Comparison of ENCODE assay signal across 8 mouse cellular contexts in genomic region chr12:88984375-88984774, GRCm38 (mm10).
DNase-seq lines count a peak whose midpoint lies in the region; ATAC-seq and TF ChIP-seq lines count a peak whose summit lies in the region.

No protein-coding gene starts in this region.

- peak; percentile 79 for DNase-seq in G1E (ENCODE audit: low spot score)
- DNase-seq in embryo, embryonic 10.5 days (ENCODE audit: low spot score) = peak; percentile 58
- DNase-seq in hindbrain, embryonic 11.5 days (ENCODE audit: low spot score) = peak; percentile 47
- peak; percentile 91 for DNase-seq in liver, embryonic 13.5 days
- DNase-seq in ovary, postnatal 10 days (ENCODE audit: low spot score) = no peak
- no peak for DNase-seq in right cerebral cortex, postnatal 4 days
- DNase-seq in right cerebral cortex, postnatal 25 days = no peak

- no peaks in the 10 kb centered on the region for H3K36me3 ChIP-seq in G1E (replicated peaks)
- H3K36me3 ChIP-seq in hindbrain, embryonic 11.5 days (ENCODE audit: control insufficient read depth, insufficient read depth, low read length) = no peaks in the 10 kb centered on the region
- H3K36me3 ChIP-seq in liver, embryonic 13.5 days = no peaks in the 10 kb centered on the region
- no peaks in the 10 kb centered on the region for H3K36me3 ChIP-seq in stomach, embryonic 16.5 days (ENCODE audit: control insufficient read depth, insufficient read depth, low read length)

- 12% methylated on average over 8 of the region's 8 CpGs for WGBS in hindbrain, embryonic 11.5 days
- 4% methylated on average over 8 of the region's 8 CpGs for WGBS in liver, embryonic 13.5 days (ENCODE audit: insufficient replicate concordance)
- 13% methylated on average over 8 of the region's 8 CpGs for WGBS in stomach, embryonic 16.5 days

- peak overlapping the region; percentile 60; the same call in 1 of the 2 replicates for H3K4me3 ChIP-seq in G1E (ENCODE audit: low read depth, low read length)
- no peak overlapping the region for H3K4me3 ChIP-seq in hindbrain, embryonic 11.5 days (ENCODE audit: low read depth, low read length)
- peak overlapping the region; percentile 47 for H3K4me3 ChIP-seq in liver, embryonic 13.5 days (replicated peaks)
- no peak overlapping the region for H3K4me3 ChIP-seq in stomach, embryonic 16.5 days (replicated peaks; ENCODE audit: low read length)

- H3K4me1 ChIP-seq in G1E (ENCODE audit: insufficient read depth, low read depth, low read length) = peaks cover 45% of the 10 kb centered on the region
- peaks cover 8% of the 10 kb centered on the region; the same call in 1 of the 2 replicates for H3K4me1 ChIP-seq in hindbrain, embryonic 11.5 days (replicated peaks; ENCODE audit: control insufficient read depth, insufficient read depth, low read length)
- H3K4me1 ChIP-seq in liver, embryonic 13.5 days (replicated peaks) = peaks cover 60% of the 10 kb centered on the region
- H3K4me1 ChIP-seq in stomach, embryonic 16.5 days (ENCODE audit: control insufficient read depth, insufficient read depth, low read length) = peaks cover 16% of the 10 kb centered on the region

- peaks cover 7% of the 10 kb centered on the region; the same call in 1 of the 2 replicates for H3K27me3 ChIP-seq in G1E (ENCODE audit: insufficient read depth, low read length)
- no peaks in the 10 kb centered on the region for H3K27me3 ChIP-seq in hindbrain, embryonic 11.5 days (ENCODE audit: control insufficient read depth, insufficient read depth, low read length)
- H3K27me3 ChIP-seq in liver, embryonic 13.5 days = no peaks in the 10 kb centered on the region
- no peaks in the 10 kb centered on the region for H3K27me3 ChIP-seq in stomach, embryonic 16.5 days (ENCODE audit: control insufficient read depth, insufficient read depth, low read length)

- H3K9ac ChIP-seq in hindbrain, embryonic 11.5 days (ENCODE audit: low read depth, low read length) = no peak overlapping the region
- peak overlapping the region; percentile 64 for H3K9ac ChIP-seq in liver, embryonic 13.5 days
- no peak overlapping the region for H3K9ac ChIP-seq in stomach, embryonic 16.5 days (ENCODE audit: low read length)

- H3K9me3 ChIP-seq in G1E (replicated peaks) = no peaks in the 10 kb centered on the region
- H3K9me3 ChIP-seq in hindbrain, embryonic 11.5 days (ENCODE audit: control insufficient read depth, low read length) = no peaks in the 10 kb centered on the region
- no peaks in the 10 kb centered on the region for H3K9me3 ChIP-seq in liver, embryonic 13.5 days (replicated peaks)
- no peaks in the 10 kb centered on the region for H3K9me3 ChIP-seq in stomach, embryonic 16.5 days (replicated peaks; ENCODE audit: control insufficient read depth, low read length)

- no peak overlapping the region for H3K4me2 ChIP-seq in hindbrain, embryonic 11.5 days (replicated peaks; ENCODE audit: low read depth, low read length)
- peak overlapping the region; percentile 79 for H3K4me2 ChIP-seq in liver, embryonic 13.5 days
- no peak overlapping the region for H3K4me2 ChIP-seq in stomach, embryonic 16.5 days (ENCODE audit: low read depth, low read length)

- ATAC-seq in G1E (ENCODE audit: extremely low read depth, insufficient number of reproducible peaks, low FRiP score, poor library complexity, severe bottlenecking) = peak; percentile 81
- peak; percentile 78 for ATAC-seq in hindbrain, embryonic 11.5 days (ENCODE audit: low FRiP score)
- peak; percentile 94 for ATAC-seq in liver, embryonic 13.5 days (ENCODE audit: low read depth)
- peak; percentile 88 for ATAC-seq in stomach, embryonic 16.5 days (ENCODE audit: insufficient read depth, low FRiP score)

- H3K27ac ChIP-seq in hindbrain, embryonic 11.5 days (ENCODE audit: low read depth, low read length) = peak overlapping the region; percentile 53
- H3K27ac ChIP-seq in liver, embryonic 13.5 days = peak overlapping the region; percentile 99
- H3K27ac ChIP-seq in stomach, embryonic 16.5 days (ENCODE audit: low read length) = 0 out of 2 replicates have a peak overlapping the region, but pooled peaks have one; percentile 2

- no peak for TF ChIP-seq CTCF in G1E (IDR thresholded peaks at IDR 0.05; ENCODE audit: low read depth, low read length)

Comparison
In these comparisons a context has a peak if more than half of its experiments do, and no peak if none do; other contexts are left out.
1. DNase-seq: peak in G1E (single experiment), embryo, embryonic 10.5 days (single experiment), hindbrain, embryonic 11.5 days (single experiment) and liver, embryonic 13.5 days (single experiment); none in ovary, postnatal 10 days (single experiment), right cerebral cortex, postnatal 4 days (single experiment) and right cerebral cortex, postnatal 25 days (single experiment).
2. H3K4me3 ChIP-seq: peak in G1E (single experiment) and liver, embryonic 13.5 days (single experiment); none in hindbrain, embryonic 11.5 days (single experiment) and stomach, embryonic 16.5 days (single experiment).
3. H3K27ac ChIP-seq: peak in every context shown above with its lines; median percentile 99 in liver, embryonic 13.5 days; 53 in hindbrain, embryonic 11.5 days; 2 in stomach, embryonic 16.5 days.
4. Peak in every context shown above with its lines, with median percentiles within 50 percentile points of each other: ATAC-seq.